Mouse (Mus musculus) intestine, embryonic 14.5 days (tissue): ENCODE data around the gene Olfr568. TPM values are rescaled to one million over a fixed set of nuclear protein-coding genes. Genes with fewer than 3 reads are reported as not detected.

ENCODE experiments used
- ATAC-seq: fragments of 200-750 bp; cut with Nextera tagmentation; replicated peaks from 2 replicates; pipeline ENCODE4 v1.8.0; 2017; ENCODE audit warnings: low read depth, moderate number of reproducible peaks, moderate TSS enrichment, moderate library complexity; ENCODE audit not compliant: low FRiP score, low TSS enrichment
- DNase-seq: peaks from one replicate; pipeline ENCODE4 v3.0.0-alpha.2; 2018; ENCODE audit warnings: low spot score
- H3K27ac ChIP-seq: fragments of 300-500 bp; sonication (generic); 2 replicates; pipeline ENCODE4 v1.5.1; 2014; ENCODE audit warnings: low read depth, mild to moderate bottlenecking, control low read depth
- H3K27me3 ChIP-seq: fragments of 300-500 bp; sonication (generic); replicated peaks from 2 replicates; pipeline ENCODE4 v1.6.1; 2014; ENCODE audit warnings: low read length, control low read depth; ENCODE audit not compliant: control insufficient read depth, insufficient read depth
- H3K36me3 ChIP-seq: fragments of 300-500 bp; sonication (generic); 2 replicates; pipeline ENCODE4 v1.6.1; 2014; ENCODE audit warnings: low read length, control low read depth; ENCODE audit not compliant: control insufficient read depth, insufficient read depth
- H3K4me1 ChIP-seq: fragments of 300-500 bp; sonication (generic); replicated peaks from 2 replicates; pipeline ENCODE4 v1.6.1; 2014; ENCODE audit warnings: low read length, control low read depth, mixed read lengths; ENCODE audit not compliant: control insufficient read depth, insufficient read depth
- H3K4me2 ChIP-seq: fragments of 300-500 bp; sonication (generic); 2 replicates; pipeline ENCODE4 v1.6.1; 2014; ENCODE audit warnings: low read length
- H3K4me3 ChIP-seq: fragments of 300-500 bp; sonication (generic); 2 replicates; pipeline ENCODE4 v1.5.1; 2014; ENCODE audit warnings: low read depth, low read length, control low read depth, mixed read lengths
- H3K9ac ChIP-seq: fragments of 300-500 bp; sonication (generic); 2 replicates; pipeline ENCODE4 v1.6.1; 2014; ENCODE audit warnings: mild to moderate bottlenecking, low read length
- H3K9me3 ChIP-seq: fragments of 300-500 bp; sonication (generic); 2 replicates; pipeline ENCODE4 v1.6.1; 2016; ENCODE audit warnings: low read length, control low read depth; ENCODE audit not compliant: control insufficient read depth
- WGBS: fragments of 180-500 bp; shearing (Covaris S2); extraction: QIAGEN DNeasy Blood & Tissue Kit; methylation state at CpG from one replicate; pipeline ENCODE4 v1.1.7; 2014; 5-methylcytosine and 5-hydroxymethylcytosine counted together
- polyA plus RNA-seq: library from polyadenylated mRNA; unstranded; fragments of >200 nt; fragmentation: Nextera tagmentation; extraction: Ambion mirVana; gene quantifications from 2 replicates; pipeline ENCODE4 v1.2.1, GENCODE M21; 2014

Olfr568 gene
- not detected in 2 replicates for polyA plus RNA-seq

DNA sequence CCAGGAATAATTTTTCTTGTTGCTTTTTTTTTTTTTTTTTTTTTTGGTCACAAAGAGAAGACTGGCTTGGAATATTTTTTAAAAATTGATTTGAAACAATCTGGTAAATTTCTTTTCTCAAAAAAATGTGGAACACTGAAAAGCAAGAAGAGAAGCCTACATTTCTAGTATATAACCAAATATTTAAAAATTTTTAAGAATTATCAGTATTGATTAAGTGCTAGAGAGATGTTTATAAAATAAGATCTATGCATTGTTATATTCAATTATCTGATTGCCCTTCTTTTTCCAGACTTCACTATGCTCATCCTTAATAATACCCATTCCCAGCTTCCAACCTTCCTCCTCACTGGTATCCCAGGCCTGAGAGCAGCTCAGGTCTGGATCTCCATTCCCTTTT is at the start of gene Olfr568:
Gene Olfr568, plus strand, starts transcription at position 301 of the 400 bp plus-strand sequence.
- H3K4me2 ChIP-seq = no peak within 1 kb of the TSS
- H3K9ac ChIP-seq = no peak within 1 kb of the TSS
- H3K27me3 ChIP-seq = no peaks in the 10 kb centered on the region
- no peaks in the 10 kb centered on the region for H3K4me1 ChIP-seq
- DNase-seq (no peak), ATAC-seq (no peak)
- no peaks in the 10 kb centered on the region for H3K9me3 ChIP-seq
- H3K4me3 ChIP-seq = no peak within 1 kb of the TSS
- no peaks in the 10 kb centered on the region for H3K36me3 ChIP-seq
- no peak within 1 kb of the TSS for H3K27ac ChIP-seq

DNA sequence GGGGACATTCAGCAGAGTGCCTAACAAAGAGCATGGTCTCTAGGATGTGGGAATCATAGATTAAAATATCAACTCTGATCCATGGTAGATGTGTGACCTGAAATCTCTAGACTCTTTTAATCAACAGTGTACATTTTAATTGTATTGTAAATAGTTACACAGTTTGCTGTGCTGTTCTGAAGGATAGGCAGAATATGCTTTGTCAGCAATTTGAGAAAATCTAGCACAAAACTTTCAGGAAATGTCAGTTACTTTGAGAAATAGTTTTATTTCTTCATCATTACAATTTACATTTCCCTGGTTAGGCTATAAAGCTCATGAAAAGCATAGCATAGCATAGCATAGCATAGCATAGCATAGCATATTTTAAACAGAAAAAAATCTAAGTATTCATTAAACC is 21.1 kb upstream of the Olfr568 start:
- Histone ChIP-seq H3K9me3 (no peaks in the 10 kb centered on the region), H3K9ac (no peak overlapping the region), H3K4me3 (no peak overlapping the region), H3K27ac (no peak overlapping the region), H3K36me3 (no peaks in the 10 kb centered on the region), H3K27me3 (no peaks in the 10 kb centered on the region), H3K4me2 (no peak overlapping the region), H3K4me1 (no peaks in the 10 kb centered on the region)
- DNase-seq (no peak), ATAC-seq (no peak)

DNA sequence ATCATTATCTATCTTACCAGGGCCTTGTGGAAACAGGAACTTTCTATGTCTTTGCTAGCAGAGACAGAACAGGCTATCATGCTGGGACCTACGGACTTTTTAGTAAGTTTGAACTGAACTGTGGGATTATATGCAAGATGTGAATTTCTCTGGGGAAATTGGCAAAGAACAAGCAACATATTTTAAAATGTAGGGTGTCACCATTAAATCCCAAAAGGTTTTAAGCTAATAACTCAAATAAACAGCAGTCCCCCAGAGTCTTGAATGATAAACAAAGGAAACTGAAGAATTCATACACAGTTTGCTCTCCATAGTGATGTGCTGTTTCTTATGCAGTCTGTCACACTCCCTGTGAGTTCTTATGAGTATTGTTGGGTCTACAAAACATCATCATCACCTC is 18.3 kb upstream of the Olfr568 start, which contains the start of gene Olfr566:
Gene Olfr566, minus strand, starts transcription at position 101 of the 400 bp plus-strand sequence.
- DNase-seq = no peak
- H3K4me3 ChIP-seq = no peak within 1 kb of the TSS
- WGBS = 71% methylated on average over 1 of the region's 1 CpGs
- no peaks in the 10 kb centered on the region for H3K9me3 ChIP-seq
- no peaks in the 10 kb centered on the region for H3K36me3 ChIP-seq
- no peak for ATAC-seq
- H3K4me2 ChIP-seq = no peak within 1 kb of the TSS
- no peak within 1 kb of the TSS for H3K27ac ChIP-seq
- no peak within 1 kb of the TSS for H3K9ac ChIP-seq
- no peaks in the 10 kb centered on the region for H3K4me1 ChIP-seq
- H3K27me3 ChIP-seq = no peaks in the 10 kb centered on the region

DNA sequence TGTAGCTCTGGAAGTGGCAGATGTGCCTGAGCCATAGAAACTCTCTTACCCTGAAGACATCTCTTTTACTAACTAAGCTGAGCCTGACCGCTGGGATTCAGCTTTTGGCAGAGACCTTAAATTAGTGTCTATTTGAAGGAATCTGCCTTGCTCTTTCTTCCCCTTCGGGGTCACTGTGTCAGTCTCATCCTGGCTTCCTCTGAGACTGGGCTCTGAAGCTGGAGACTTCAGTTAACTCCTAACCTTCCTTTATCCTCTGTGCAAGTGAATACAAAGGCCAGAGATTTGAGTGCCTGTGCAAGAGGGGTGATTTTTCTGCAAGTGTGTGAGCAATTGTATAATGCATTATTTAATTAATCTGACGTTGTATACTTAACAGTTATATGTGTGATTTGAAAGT is 13.9 kb downstream of the Olfr568 start, which contains the start of gene Olfr569:
Gene Olfr569, minus strand, starts transcription at position 101 of the 400 bp plus-strand sequence.
- Histone ChIP-seq H3K9ac (no peak within 1 kb of the TSS), H3K4me1 (no peaks in the 10 kb centered on the region), H3K27ac (no peak within 1 kb of the TSS), H3K4me2 (no peak within 1 kb of the TSS), H3K4me3 (no peak within 1 kb of the TSS), H3K27me3 (no peaks in the 10 kb centered on the region), H3K36me3 (no peaks in the 10 kb centered on the region), H3K9me3 (no peaks in the 10 kb centered on the region)
- no peak for DNase-seq
- ATAC-seq = no peak
- WGBS = 53% methylated on average over 3 of the region's 3 CpGs

DNA sequence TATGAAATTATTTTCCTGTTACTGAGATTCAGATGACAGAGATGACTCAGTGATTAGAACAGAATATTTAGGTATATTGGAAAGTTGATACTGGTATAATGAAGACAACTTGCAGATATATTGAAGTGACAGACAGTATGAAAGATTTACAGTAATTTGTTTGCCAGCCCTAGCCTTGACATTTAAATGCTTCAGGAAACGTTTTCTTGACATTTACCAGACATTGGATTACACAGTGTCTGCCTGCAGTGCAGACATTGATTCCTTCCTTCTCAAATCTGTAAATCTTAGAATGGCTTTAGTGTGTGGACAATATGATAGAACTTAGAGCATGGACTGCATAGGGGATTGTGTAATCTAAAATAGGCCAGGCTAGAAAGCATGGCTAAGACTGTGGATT is 38.3 kb downstream of the Olfr568 start:
- no peak overlapping the region for H3K4me2 ChIP-seq
- no peak for ATAC-seq
- H3K4me1 ChIP-seq = no peaks in the 10 kb centered on the region
- WGBS = 6% methylated on average over 1 of the region's 1 CpGs
- H3K36me3 ChIP-seq = no peaks in the 10 kb centered on the region
- H3K27ac ChIP-seq = no peak overlapping the region
- H3K9ac ChIP-seq = no peak overlapping the region
- no peaks in the 10 kb centered on the region for H3K27me3 ChIP-seq
- H3K9me3 ChIP-seq = no peaks in the 10 kb centered on the region
- DNase-seq = no peak
- H3K4me3 ChIP-seq = no peak overlapping the region

DNA sequence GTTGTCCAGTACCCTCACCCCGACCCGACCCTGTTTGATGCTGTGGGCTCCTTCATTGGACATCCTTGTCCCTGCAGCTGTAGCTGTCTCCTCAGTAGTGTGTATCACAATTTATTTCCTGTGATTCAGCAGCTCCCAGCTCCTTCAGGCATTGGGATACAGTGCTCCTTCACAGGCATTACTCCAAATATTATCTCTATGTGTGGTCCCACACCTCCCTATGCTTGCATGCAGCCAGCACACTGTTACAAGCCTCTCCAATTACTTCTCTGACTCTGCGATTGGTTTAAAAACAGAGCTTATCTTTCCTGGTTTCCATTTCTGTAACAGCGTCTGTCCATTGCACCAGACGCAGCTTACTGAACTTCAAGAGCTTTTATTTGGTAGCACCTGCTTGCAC is 39.5 kb downstream of the Olfr568 start:
- no peaks in the 10 kb centered on the region for H3K9me3 ChIP-seq
- no peak overlapping the region for H3K9ac ChIP-seq
- H3K4me1 ChIP-seq = no peaks in the 10 kb centered on the region
- H3K4me2 ChIP-seq = no peak overlapping the region
- ATAC-seq (no peak), DNase-seq (no peak)
- no peak overlapping the region for H3K4me3 ChIP-seq
- H3K27ac ChIP-seq = no peak overlapping the region
- H3K36me3 ChIP-seq = no peaks in the 10 kb centered on the region
- WGBS = 51% methylated on average over 5 of the region's 5 CpGs
- no peaks in the 10 kb centered on the region for H3K27me3 ChIP-seq

DNA sequence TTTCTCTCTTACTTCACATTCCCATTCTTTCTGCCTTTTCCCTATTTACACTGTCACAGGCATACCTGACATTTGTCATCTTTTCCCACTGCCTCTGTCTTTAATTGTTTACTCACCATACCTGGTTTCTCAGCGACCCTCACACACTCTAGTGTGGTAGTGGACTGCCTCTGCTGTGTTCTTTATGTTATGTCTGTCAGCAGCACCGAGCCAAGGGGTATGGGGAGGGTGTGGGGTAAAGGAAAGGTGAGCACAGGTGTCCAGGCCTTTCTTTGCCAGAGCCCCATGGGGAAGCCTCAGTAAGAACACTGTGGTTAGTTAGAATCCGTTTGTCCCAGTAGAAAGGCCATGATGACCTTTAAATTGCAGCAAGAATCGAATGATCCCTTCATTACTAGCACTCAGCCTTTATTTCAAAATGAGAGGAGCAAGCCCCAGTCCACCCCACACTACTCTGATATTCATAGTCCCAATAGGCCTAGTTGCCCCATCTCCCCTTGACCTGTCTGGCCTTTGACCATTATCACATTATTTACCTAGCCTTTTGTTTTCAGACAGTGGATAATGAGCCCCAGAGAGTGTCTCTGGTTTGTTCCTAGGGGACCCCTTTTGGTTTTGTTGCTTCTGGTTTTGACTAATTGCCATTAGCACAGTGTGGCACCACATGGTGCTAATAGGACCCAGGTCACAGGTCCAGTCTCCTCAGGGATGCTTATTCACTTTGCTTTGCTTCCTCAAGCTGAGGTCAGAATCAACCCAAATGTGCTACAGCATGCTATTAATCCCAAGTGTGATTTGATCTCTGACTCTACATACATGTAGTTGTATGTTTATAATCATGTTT is 40.3 kb downstream of the Olfr568 start, which contains the start of gene Olfr571:
Gene Olfr571, minus strand, starts transcription at position 505 of the 844 bp plus-strand sequence.
- ATAC-seq = no peak
- H3K27me3 ChIP-seq = no peaks in the 10 kb centered on the region

DNA sequence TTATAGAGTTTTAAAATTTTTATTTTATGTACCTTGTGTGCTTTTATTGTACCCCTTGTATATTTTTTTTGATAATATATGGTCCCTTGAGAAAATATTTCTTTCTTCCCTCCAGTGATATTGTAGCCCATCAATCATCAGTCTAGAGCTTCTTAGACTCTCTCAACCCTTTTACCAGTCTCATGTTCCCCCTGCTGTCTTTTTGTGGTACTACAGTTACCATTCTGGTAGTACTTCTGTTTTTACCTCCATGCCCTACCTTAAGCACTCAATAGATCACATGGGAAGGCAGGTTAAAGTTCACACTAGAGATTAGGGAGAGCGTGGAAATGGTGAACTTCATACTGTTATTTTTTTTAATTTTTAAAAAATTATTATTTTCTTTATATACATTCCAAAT is 42.7 kb downstream of the Olfr568 start:
- 21% methylated on average over 1 of the region's 1 CpGs for WGBS

More for the DNA sequence above, 40.3 kb downstream of the Olfr568 start, which contains the start of gene Olfr571:
- WGBS = 61% methylated on average over 4 of the region's 4 CpGs
- no peak within 1 kb of the TSS for H3K9ac ChIP-seq
- H3K4me3 ChIP-seq = no peak within 1 kb of the TSS
- H3K9me3 ChIP-seq = no peaks in the 10 kb centered on the region
- H3K27ac ChIP-seq = no peak within 1 kb of the TSS
- H3K4me1 ChIP-seq = no peaks in the 10 kb centered on the region
- H3K4me2 ChIP-seq = no peak within 1 kb of the TSS
- no peaks in the 10 kb centered on the region for H3K36me3 ChIP-seq
- no peak for DNase-seq

DNA sequence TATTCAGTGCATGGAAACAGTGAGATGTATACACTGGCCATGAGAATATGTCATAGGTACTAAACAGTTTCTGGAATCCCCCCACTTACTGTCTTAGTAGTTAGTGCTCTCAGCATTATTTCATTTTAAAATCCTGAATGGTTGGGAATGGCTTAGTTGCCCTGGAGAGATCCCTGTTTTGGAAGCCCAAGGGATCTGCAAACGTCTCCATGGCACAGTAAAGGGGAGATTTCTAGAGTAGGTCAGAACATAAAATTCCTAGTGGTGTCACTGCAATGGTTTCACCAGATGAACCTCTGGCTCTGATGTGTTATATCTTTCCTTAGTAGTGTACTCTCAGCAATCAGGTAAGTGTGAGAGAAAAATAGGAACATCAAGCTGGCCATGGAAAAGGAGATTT is 47.2 kb downstream of the Olfr568 start, which contains the start of gene Olfr572:
Gene Olfr572, plus strand, starts transcription at position 301 of the 400 bp plus-strand sequence.
- Histone ChIP-seq H3K27me3 (no peaks in the 10 kb centered on the region), H3K4me1 (no peaks in the 10 kb centered on the region), H3K27ac (no peak within 1 kb of the TSS), H3K4me3 (no peak within 1 kb of the TSS), H3K4me2 (no peak within 1 kb of the TSS), H3K36me3 (no peaks in the 10 kb centered on the region), H3K9ac (no peak within 1 kb of the TSS), H3K9me3 (no peaks in the 10 kb centered on the region)
- whole genome bisulfite sequencing = 59% methylated on average over 1 of the region's 1 CpGs
- no peak for DNase-seq
- no peak for ATAC-seq

More for the DNA sequence above, 42.7 kb downstream of the Olfr568 start:
- 0 out of 2 replicates have a peak, but pooled peaks have one; percentile 40 for ATAC-seq
- Histone ChIP-seq H3K4me1 (no peaks in the 10 kb centered on the region), H3K4me2 (no peak overlapping the region), H3K4me3 (no peak overlapping the region), H3K27ac (no peak overlapping the region), H3K27me3 (no peaks in the 10 kb centered on the region), H3K36me3 (no peaks in the 10 kb centered on the region), H3K9me3 (no peaks in the 10 kb centered on the region), H3K9ac (no peak overlapping the region)
- no peak for DNase-seq
